Mouse (Mus musculus): ENCODE data around the gene Cacnb3.

Gene Cacnb3

DNA sequence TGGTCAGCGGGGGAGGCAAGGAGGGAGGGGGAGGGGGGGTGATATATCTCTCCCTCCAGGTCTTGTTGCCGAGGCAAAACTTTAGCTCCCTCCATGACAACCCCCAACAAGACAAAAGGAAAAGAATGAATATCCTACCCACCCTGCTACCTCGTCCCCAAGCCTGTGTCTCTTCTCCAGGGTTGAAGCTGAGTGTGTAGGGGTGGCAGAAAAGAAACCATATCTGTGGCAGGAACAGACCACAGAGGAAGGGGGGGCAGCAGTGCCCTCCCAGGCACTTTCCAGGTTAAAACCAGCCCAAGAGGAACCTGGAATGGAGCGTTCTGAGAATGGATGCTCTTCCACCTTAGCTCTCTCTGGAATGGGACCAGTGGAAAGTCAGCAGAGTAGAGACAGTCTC lies at the start of gene Cacnb3:
Gene Cacnb3 (plus strand): TSS at position 301 of the 400 bp plus-strand sequence.
- in situ Hi-C loops (cut with MboI, MseI): no loop called here

DNA sequence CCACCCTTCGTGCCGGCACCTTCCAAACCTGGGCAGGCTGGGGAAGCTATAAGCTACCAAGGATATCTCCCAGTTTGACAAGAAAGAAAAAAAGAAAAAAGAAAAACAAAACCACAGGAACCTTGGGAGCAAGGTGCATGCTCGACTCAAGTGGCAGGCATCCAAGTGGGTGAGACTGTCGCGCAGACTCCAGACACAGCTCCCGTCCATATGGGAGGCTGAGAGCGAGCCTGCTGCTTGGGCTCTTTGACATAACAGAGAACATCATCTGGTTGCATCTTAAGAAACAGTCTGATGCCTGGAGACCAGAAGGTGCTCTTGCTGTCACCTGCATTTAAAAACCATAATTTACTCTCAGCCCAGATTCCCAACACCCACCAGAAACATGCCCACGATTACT lies 48.2 kb upstream of the Cacnb3 start:
- in situ Hi-C loops (cut with MboI, MseI): loop anchor here (5.0 kb wide), 1 partner anchor 35 kb away; no protein-coding TSS in a partner anchor

DNA sequence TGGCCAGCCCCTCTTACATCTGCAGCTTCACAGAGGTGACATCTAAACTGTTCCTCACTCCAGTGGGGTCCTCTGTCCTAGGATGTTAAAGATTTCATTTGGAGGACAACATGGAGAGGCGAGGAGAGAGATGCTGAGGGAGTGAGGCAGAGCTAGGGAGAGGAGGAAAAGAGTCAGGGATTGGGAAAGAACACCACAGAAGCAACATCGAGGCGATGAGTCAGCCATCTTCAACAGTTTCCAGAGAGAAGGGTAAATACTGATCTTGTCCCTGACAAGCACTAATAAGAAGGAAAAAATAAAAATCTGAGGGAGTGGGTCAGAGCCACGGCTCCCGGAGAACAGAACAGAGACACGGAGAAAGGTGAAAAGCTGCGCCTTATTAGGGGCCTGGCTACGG lies 47.6 kb upstream of the Cacnb3 start:
- in situ Hi-C loops (cut with MboI, MseI): loop anchor here (5.0 kb wide), 1 partner anchor 34 kb away; no protein-coding TSS in a partner anchor

GRCm38 (mm10) chr15:98585421-98585820 lies 45.2 kb upstream of the Cacnb3 start:
- in situ Hi-C loops (cut with MboI, MseI): loop anchor here (5.0 kb wide), 1 partner anchor 117 kb away; no protein-coding TSS in a partner anchor

DNA sequence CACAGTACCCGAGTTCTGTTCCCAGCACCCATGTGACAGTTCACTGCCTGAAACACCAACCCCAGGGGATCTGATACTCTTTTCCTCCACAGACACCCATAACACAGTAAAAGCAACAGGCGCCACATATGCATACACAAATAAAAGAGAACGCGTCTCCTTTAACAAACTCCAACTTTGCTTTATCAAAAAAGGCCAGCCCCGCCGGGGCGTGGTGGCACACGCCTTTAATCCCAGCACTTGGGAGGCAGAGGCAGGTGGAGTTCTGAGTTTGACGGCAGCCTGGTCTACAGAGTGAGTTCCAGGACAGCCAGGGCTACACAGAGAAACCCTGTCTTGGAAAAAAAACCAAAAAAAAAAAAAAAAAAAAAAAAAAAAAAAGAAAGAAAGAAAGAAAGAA lies 44.5 kb upstream of the Cacnb3 start:
- in situ Hi-C loops (cut with MboI, MseI): loop anchor here (5.0 kb wide), 1 partner anchor 116 kb away; no protein-coding TSS in a partner anchor

DNA sequence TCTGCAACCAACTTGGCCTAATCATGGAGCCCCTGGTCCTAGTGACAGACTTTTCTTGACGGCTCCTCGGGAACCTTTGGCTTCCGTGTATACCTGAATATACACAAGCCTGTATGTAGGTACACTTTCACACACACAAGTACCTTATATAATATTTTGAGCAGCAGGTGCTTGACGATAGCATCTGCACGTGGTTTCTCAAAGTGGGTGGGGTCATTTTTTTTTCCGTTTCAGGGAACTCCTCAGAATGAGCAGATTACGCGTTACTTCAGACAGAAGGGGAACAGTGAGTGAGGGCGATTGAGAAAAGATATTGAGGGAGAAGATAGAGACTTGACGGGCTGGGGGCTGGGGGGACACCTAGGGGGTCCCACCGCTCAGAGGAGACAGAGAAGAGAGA lies 42.9 kb upstream of the Cacnb3 start:
- in situ Hi-C loops (cut with MboI, MseI): loop anchor here (5.0 kb wide), 1 partner anchor 115 kb away; no protein-coding TSS in a partner anchor

- in situ Hi-C loops (cut with MboI, MseI): loop anchor here (5.0 kb wide), 1 partner anchor 113 kb away; no protein-coding TSS in a partner anchor
Measured at GRCm38 (mm10) chr15:98589640-98590336, 40.9 kb upstream of the Cacnb3 start.

DNA sequence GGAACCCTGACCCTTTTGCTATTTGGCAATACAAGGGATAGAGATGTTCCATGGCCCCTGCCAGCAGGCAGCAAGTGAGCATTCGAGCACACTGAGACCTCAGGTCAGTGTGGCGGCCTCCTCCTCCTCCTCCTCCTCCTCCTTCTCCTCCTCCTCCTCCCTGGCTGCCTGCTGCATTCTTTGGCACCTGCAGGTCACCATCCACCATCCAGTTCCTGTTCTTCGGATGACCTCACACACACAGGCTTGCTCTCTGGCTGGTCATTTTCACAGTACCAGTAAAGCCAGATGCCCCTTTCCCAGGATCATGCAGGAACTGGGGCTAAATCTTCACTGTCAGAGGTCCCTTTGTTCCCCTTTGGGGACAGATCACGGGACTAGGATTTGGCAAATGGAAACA lies 39.2 kb upstream of the Cacnb3 start:
- in situ Hi-C loops (cut with MboI, MseI): no loop called here

GRCm38 (mm10) chr15:98594193-98594592 lies 36.4 kb upstream of the Cacnb3 start:
- in situ Hi-C loops (cut with MboI, MseI): no loop called here

GRCm38 (mm10) chr15:98595049-98595448 lies 35.6 kb upstream of the Cacnb3 start:
- in situ Hi-C loops (cut with MboI, MseI): no loop called here

DNA sequence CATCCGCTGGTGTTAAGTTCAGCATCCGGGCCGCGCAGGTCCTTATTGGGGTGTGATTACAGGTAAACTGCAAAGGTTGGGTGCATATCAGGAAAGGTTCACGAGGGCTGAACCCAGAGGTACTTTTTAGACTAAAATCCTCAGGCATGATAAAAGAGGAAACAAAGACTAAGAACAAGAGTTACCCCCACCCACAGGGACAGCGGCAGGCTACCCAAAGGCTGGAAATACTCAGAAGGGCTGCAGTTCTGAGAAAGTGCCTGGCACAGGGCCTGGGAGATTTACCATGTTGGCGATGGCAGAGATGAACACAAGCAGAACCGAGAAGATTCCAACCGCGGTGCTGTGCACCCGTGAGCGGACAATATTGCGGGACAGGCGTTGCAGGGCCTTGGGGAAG lies 34.0 kb upstream of the Cacnb3 start:
- in situ Hi-C loops (cut with MboI, MseI): no loop called here

GRCm38 (mm10) chr15:98600036-98600709 lies 30.5 kb upstream of the Cacnb3 start:
- in situ Hi-C loops (cut with MboI, MseI): no loop called here

DNA sequence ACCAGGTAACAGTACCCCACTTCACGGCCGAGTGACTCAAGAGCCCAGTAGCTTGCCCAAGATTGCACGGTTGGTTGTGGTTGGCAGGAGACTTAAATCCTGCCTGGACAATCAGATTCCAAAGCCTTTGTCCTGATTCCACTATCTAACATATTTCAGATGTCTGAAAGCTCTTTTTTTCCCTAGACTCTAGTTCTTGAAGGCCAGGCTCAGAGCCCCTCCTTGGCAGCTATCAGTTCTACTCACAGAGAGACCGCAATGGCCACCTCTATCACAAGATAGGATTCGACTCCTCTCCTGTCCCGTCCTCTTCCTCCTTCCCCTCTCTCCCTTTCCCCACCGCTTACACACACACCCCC lies 28.8 kb upstream of the Cacnb3 start:
- in situ Hi-C loops (cut with MboI, MseI): no loop called here

DNA sequence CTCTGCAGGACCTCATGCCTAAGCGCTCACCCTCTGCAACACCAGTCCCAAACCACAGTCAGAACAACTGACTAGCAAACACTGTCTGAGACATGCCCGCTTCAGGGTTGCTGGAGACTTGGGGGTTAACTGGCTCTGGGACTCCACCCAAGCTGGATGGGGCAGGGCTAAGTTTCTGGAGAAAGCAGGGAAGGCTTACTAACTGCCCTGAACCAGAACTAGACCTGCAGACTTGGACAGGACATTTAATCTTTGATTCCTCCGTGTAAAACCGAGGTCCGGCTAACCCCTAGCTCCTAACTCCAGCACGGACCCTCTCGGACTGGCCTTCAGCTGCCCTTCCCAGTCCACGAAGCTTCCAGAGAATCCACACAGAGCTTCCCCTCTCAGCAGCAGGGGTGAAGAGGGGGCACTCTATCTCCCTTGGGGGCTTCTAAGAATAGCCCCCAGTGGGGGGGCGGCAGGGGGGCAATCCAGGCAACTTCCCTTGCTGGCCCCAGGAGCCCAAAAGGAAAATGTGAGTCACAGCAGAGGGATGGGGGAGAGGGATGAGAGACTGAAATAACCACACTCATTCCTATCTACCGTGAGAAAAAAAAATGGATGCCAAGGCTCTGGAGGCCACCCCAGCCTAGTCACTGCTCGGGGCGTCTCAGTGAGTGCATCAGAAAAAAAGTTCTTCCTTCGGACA lies 28.3 kb upstream of the Cacnb3 start:
- in situ Hi-C loops (cut with MboI, MseI): no loop called here

DNA sequence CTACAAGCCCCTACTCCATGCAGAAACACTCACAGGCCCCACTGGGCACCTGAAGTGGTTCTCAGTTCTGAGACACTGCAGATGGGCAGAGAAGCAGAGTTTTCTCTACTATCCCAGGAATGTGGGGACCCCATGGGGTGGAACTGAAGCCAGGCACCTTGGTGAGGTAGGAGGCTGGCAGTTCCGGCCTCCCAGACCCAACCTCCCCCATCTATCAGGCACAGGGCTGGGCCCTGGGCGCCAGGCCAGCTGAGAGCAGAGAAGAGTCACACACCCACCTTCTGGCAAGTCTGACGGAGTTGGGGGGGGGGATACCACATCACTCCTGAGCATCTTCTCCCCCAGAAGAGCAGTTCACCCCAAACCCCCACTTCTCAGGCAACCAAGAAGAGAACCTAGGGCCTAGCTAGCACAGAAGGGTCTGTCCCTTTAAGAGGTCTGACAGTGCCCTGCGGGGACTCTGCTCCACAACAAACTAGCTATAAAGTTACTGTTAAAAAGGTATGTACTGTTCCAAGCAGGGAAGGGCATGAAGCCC lies 27.6 kb upstream of the Cacnb3 start:
- in situ Hi-C loops (cut with MboI, MseI): no loop called here

- in situ Hi-C loops (cut with MboI, MseI): no loop called here
Measured at GRCm38 (mm10) chr15:98604041-98604575, 26.5 kb upstream of the Cacnb3 start.

GRCm38 (mm10) chr15:98606051-98606536 lies 24.5 kb upstream of the Cacnb3 start:
- in situ Hi-C loops (cut with MboI, MseI): no loop called here

GRCm38 (mm10) chr15:98606739-98607138 lies 23.9 kb upstream of the Cacnb3 start:
- in situ Hi-C loops (cut with MboI, MseI): no loop called here

DNA sequence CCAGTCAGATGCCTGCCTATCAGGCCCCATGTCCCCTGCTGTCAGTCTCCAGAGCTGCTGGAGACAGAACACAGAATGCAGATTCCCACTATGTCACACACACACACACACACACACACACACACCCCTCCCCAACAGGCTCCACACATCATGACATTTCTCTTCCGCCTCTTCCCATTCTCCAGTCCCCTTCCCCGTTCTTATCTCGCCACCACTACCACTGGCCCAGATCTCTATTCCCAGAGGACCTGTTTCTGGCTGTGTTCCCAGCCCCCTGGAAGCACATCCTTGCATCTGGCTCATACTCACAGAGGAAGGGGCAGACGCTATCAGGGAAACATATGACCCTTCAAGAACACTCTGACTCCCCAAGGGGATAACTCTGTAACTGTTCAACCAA lies 23.1 kb upstream of the Cacnb3 start:
- in situ Hi-C loops (cut with MboI, MseI): no loop called here

- in situ Hi-C loops (cut with MboI, MseI): no loop called here
Measured at GRCm38 (mm10) chr15:98608058-98608783, 22.4 kb upstream of the Cacnb3 start.

DNA sequence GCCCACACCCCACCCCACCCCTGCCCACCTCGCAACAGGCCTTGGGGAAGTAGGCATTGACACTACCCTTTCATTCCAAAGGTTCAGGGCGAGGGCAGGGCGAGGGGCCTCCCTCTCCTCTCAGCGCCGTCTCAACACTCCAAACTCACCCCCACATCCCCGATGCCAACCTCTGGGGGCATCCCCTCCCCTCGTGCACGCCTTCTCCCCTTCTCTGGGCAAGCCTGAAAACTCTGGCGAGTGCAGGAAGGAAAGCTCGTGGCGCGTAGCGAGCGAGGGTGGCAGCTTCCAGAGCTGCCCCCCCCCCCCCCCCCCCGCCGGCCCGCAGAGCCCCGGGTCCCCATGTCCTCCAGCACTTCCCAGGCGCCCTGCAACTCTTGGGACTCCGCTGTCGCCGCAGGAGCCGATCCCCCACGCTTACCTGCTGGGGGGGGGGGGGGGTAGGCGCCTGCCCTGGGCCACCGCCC lies 21.8 kb upstream of the Cacnb3 start:
- in situ Hi-C loops (cut with MboI, MseI): no loop called here
